Mouse (Mus musculus): ENCODE results near the gene Golt1a. TPM values are rescaled to one million over a fixed set of nuclear protein-coding genes. Genes with fewer than 3 reads are reported as not detected.

Gene Golt1a
- polyA plus RNA-seq, 1 experiment from 2014 or later, result not detected

GRCm38 (mm10) chr1:133311946-133312345 lies 2.3 kb downstream of the Golt1a start:
- no peaks in the 10 kb centered on the region; the same call in 1 of the 2 replicates for H3K4me1 ChIP-seq (ENCODE audit: control insufficient read depth, insufficient read depth, low read length)
- no peak overlapping the region for H3K9ac ChIP-seq (ENCODE audit: low read depth, low read length)
- H3K27ac ChIP-seq (ENCODE audit: low read depth, low read length), result no peak overlapping the region
- H3K4me3 ChIP-seq (ENCODE audit: low read depth, low read length), result no peak overlapping the region
- H3K36me3 ChIP-seq (ENCODE audit: control insufficient read depth, insufficient read depth, low read length), result no peaks in the 10 kb centered on the region
- H3K4me2 ChIP-seq, result no peak overlapping the region
- no peaks in the 10 kb centered on the region for H3K9me3 ChIP-seq (replicated peaks; ENCODE audit: control insufficient read depth, low read length)
- ATAC-seq (replicated peaks; ENCODE audit: insufficient number of reproducible peaks, low FRiP score, low TSS enrichment), result no peak
- 11% methylated on average over 10 of the region's 10 CpGs for WGBS (ENCODE audit: insufficient replicate concordance)
- no peaks in the 10 kb centered on the region; the same call in 1 of the 2 replicates for H3K27me3 ChIP-seq (ENCODE audit: control insufficient read depth, insufficient read depth, low read length)

GRCm38 (mm10) chr1:133314364-133314763 lies 4.8 kb downstream of the Golt1a start:
- Histone ChIP-seq H3K4me1 (ENCODE audit: control insufficient read depth, insufficient read depth, low read length) (no peaks in the 10 kb centered on the region; the same call in 1 of the 2 replicates), H3K9ac (ENCODE audit: low read depth, low read length) (no peak overlapping the region), H3K36me3 (ENCODE audit: control insufficient read depth, insufficient read depth, low read length) (no peaks in the 10 kb centered on the region), H3K9me3 (replicated peaks; ENCODE audit: control insufficient read depth, low read length) (no peaks in the 10 kb centered on the region), H3K4me2 (no peak overlapping the region), H3K4me3 (ENCODE audit: low read depth, low read length) (no peak overlapping the region), H3K27me3 (ENCODE audit: control insufficient read depth, insufficient read depth, low read length) (no peaks in the 10 kb centered on the region; the same call in 1 of the 2 replicates), H3K27ac (ENCODE audit: low read depth, low read length) (no peak overlapping the region)
- ATAC-seq (replicated peaks; ENCODE audit: insufficient number of reproducible peaks, low FRiP score, low TSS enrichment), result no peak
- 25% methylated on average over 8 of the region's 8 CpGs for WGBS (ENCODE audit: insufficient replicate concordance)

GRCm38 (mm10) chr1:133315775-133316174 lies 6.2 kb downstream of the Golt1a start:
- H3K27me3 ChIP-seq (ENCODE audit: control insufficient read depth, insufficient read depth, low read length), result no peaks in the 10 kb centered on the region; the same call in 1 of the 2 replicates
- H3K4me1 ChIP-seq (ENCODE audit: control insufficient read depth, insufficient read depth, low read length), result no peaks in the 10 kb centered on the region; the same call in 1 of the 2 replicates
- H3K4me3 ChIP-seq (ENCODE audit: low read depth, low read length), result no peak overlapping the region
- 70% methylated on average over 6 of the region's 6 CpGs for WGBS (ENCODE audit: insufficient replicate concordance)
- no peaks in the 10 kb centered on the region for H3K9me3 ChIP-seq (replicated peaks; ENCODE audit: control insufficient read depth, low read length)
- H3K4me2 ChIP-seq, result no peak overlapping the region
- H3K27ac ChIP-seq (ENCODE audit: low read depth, low read length), result no peak overlapping the region
- H3K36me3 ChIP-seq (ENCODE audit: control insufficient read depth, insufficient read depth, low read length), result no peaks in the 10 kb centered on the region
- no peak overlapping the region for H3K9ac ChIP-seq (ENCODE audit: low read depth, low read length)
- ATAC-seq (replicated peaks; ENCODE audit: insufficient number of reproducible peaks, low FRiP score, low TSS enrichment), result no peak

GRCm38 (mm10) chr1:133316577-133316976 lies 7.0 kb downstream of the Golt1a start:
- Histone ChIP-seq H3K4me3 (ENCODE audit: low read depth, low read length) (no peak overlapping the region), H3K36me3 (ENCODE audit: control insufficient read depth, insufficient read depth, low read length) (no peaks in the 10 kb centered on the region), H3K4me2 (no peak overlapping the region), H3K4me1 (ENCODE audit: control insufficient read depth, insufficient read depth, low read length) (no peaks in the 10 kb centered on the region; the same call in 1 of the 2 replicates), H3K9ac (ENCODE audit: low read depth, low read length) (no peak overlapping the region), H3K27me3 (ENCODE audit: control insufficient read depth, insufficient read depth, low read length) (no peaks in the 10 kb centered on the region; the same call in 1 of the 2 replicates), H3K9me3 (replicated peaks; ENCODE audit: control insufficient read depth, low read length) (no peaks in the 10 kb centered on the region), H3K27ac (ENCODE audit: low read depth, low read length) (no peak overlapping the region)
- 80% methylated on average over 4 of the region's 4 CpGs for whole genome bisulfite sequencing (ENCODE audit: insufficient replicate concordance)
- no peak for ATAC-seq (replicated peaks; ENCODE audit: insufficient number of reproducible peaks, low FRiP score, low TSS enrichment)

GRCm38 (mm10) chr1:133317149-133317548 lies 7.5 kb downstream of the Golt1a start:
- no peaks in the 10 kb centered on the region for H3K9me3 ChIP-seq (replicated peaks; ENCODE audit: control insufficient read depth, low read length)
- WGBS (ENCODE audit: insufficient replicate concordance), result 71% methylated on average over 1 of the region's 1 CpGs
- no peak overlapping the region for H3K9ac ChIP-seq (ENCODE audit: low read depth, low read length)
- no peak overlapping the region for H3K4me2 ChIP-seq
- no peaks in the 10 kb centered on the region for H3K36me3 ChIP-seq (ENCODE audit: control insufficient read depth, insufficient read depth, low read length)
- no peak overlapping the region for H3K4me3 ChIP-seq (ENCODE audit: low read depth, low read length)
- no peaks in the 10 kb centered on the region; the same call in 1 of the 2 replicates for H3K4me1 ChIP-seq (ENCODE audit: control insufficient read depth, insufficient read depth, low read length)
- H3K27me3 ChIP-seq (ENCODE audit: control insufficient read depth, insufficient read depth, low read length), result no peaks in the 10 kb centered on the region; the same call in 1 of the 2 replicates
- H3K27ac ChIP-seq (ENCODE audit: low read depth, low read length), result no peak overlapping the region
- no peak for ATAC-seq (replicated peaks; ENCODE audit: insufficient number of reproducible peaks, low FRiP score, low TSS enrichment)

- H3K27me3 ChIP-seq (ENCODE audit: control insufficient read depth, insufficient read depth, low read length), result no peaks in the 10 kb centered on the region
- H3K4me3 ChIP-seq (ENCODE audit: low read depth, low read length), result no peak within 1 kb of the TSS
- H3K36me3 ChIP-seq (ENCODE audit: control insufficient read depth, insufficient read depth, low read length), result no peaks in the 10 kb centered on the region
- no peak within 1 kb of the TSS for H3K4me2 ChIP-seq
- no peaks in the 10 kb centered on the region for H3K4me1 ChIP-seq (ENCODE audit: control insufficient read depth, insufficient read depth, low read length)
- ATAC-seq (replicated peaks; ENCODE audit: insufficient number of reproducible peaks, low FRiP score, low TSS enrichment), result no peak
- WGBS (ENCODE audit: insufficient replicate concordance), result 80% methylated on average over 13 of the region's 13 CpGs
- H3K27ac ChIP-seq (ENCODE audit: low read depth, low read length), result no peak within 1 kb of the TSS
- H3K9me3 ChIP-seq (replicated peaks; ENCODE audit: control insufficient read depth, low read length), result no peaks in the 10 kb centered on the region
- H3K9ac ChIP-seq (ENCODE audit: low read depth, low read length), result no peak within 1 kb of the TSS
These were observed 11.8 kb downstream of the Golt1a start, which contains the start of gene Kiss1 for GRCm38 (mm10) chr1:133321267-133321925. Kiss1 (plus strand) TSS chr1:133321875.

GRCm38 (mm10) chr1:133323333-133323732 lies 13.7 kb downstream of the Golt1a start:
- 42% methylated on average over 5 of the region's 5 CpGs for WGBS (ENCODE audit: insufficient replicate concordance)
- H3K9ac ChIP-seq (ENCODE audit: low read depth, low read length), result no peak overlapping the region
- H3K4me2 ChIP-seq, result no peak overlapping the region
- no peaks in the 10 kb centered on the region for H3K4me1 ChIP-seq (ENCODE audit: control insufficient read depth, insufficient read depth, low read length)
- ATAC-seq (replicated peaks; ENCODE audit: insufficient number of reproducible peaks, low FRiP score, low TSS enrichment), result no peak
- H3K27ac ChIP-seq (ENCODE audit: low read depth, low read length), result no peak overlapping the region
- peaks cover 12% of the 10 kb centered on the region for H3K27me3 ChIP-seq (ENCODE audit: control insufficient read depth, insufficient read depth, low read length)
- no peaks in the 10 kb centered on the region for H3K9me3 ChIP-seq (replicated peaks; ENCODE audit: control insufficient read depth, low read length)
- H3K36me3 ChIP-seq (ENCODE audit: control insufficient read depth, insufficient read depth, low read length), result no peaks in the 10 kb centered on the region
- no peak overlapping the region for H3K4me3 ChIP-seq (ENCODE audit: low read depth, low read length)

- Histone ChIP-seq H3K27me3 (ENCODE audit: control insufficient read depth, insufficient read depth, low read length) (peaks cover 32% of the 10 kb centered on the region), H3K4me2 (no peak overlapping the region), H3K4me1 (ENCODE audit: control insufficient read depth, insufficient read depth, low read length) (no peaks in the 10 kb centered on the region; the same call in 1 of the 2 replicates), H3K4me3 (ENCODE audit: low read depth, low read length) (no peak overlapping the region), H3K27ac (ENCODE audit: low read depth, low read length) (no peak overlapping the region), H3K9me3 (replicated peaks; ENCODE audit: control insufficient read depth, low read length) (no peaks in the 10 kb centered on the region), H3K9ac (ENCODE audit: low read depth, low read length) (no peak overlapping the region), H3K36me3 (ENCODE audit: control insufficient read depth, insufficient read depth, low read length) (no peaks in the 10 kb centered on the region)
- WGBS (ENCODE audit: insufficient replicate concordance), result 66% methylated on average over 8 of the region's 8 CpGs
- no peak for ATAC-seq (replicated peaks; ENCODE audit: insufficient number of reproducible peaks, low FRiP score, low TSS enrichment)
These were observed 16.4 kb downstream of the Golt1a start for GRCm38 (mm10) chr1:133325951-133326350.

GRCm38 (mm10) chr1:133327094-133327493 lies 17.5 kb downstream of the Golt1a start:
- no peak for ATAC-seq (replicated peaks; ENCODE audit: insufficient number of reproducible peaks, low FRiP score, low TSS enrichment)
- H3K4me3 ChIP-seq (ENCODE audit: low read depth, low read length), result no peak overlapping the region
- 58% methylated on average over 5 of the region's 5 CpGs for WGBS (ENCODE audit: insufficient replicate concordance)
- no peaks in the 10 kb centered on the region; the same call in 1 of the 2 replicates for H3K4me1 ChIP-seq (ENCODE audit: control insufficient read depth, insufficient read depth, low read length)
- no peaks in the 10 kb centered on the region for H3K36me3 ChIP-seq (ENCODE audit: control insufficient read depth, insufficient read depth, low read length)
- no peaks in the 10 kb centered on the region for H3K9me3 ChIP-seq (replicated peaks; ENCODE audit: control insufficient read depth, low read length)
- H3K9ac ChIP-seq (ENCODE audit: low read depth, low read length), result no peak overlapping the region
- peaks cover 35% of the 10 kb centered on the region for H3K27me3 ChIP-seq (ENCODE audit: control insufficient read depth, insufficient read depth, low read length)
- H3K4me2 ChIP-seq, result no peak overlapping the region
- H3K27ac ChIP-seq (ENCODE audit: low read depth, low read length), result no peak overlapping the region
